Mouse (Mus musculus) lung, postnatal 0 days (tissue): Measurements from ENCODE around the gene Fndc9.

Experiments
- CTCF ChIP-seq: IDR thresholded peaks from 2 replicates; pipeline ENCODE4 v1.5.1; 2016; ENCODE audit warnings: antibody characterized with exemption, mild to moderate bottlenecking
- EP300 ChIP-seq: IDR thresholded peaks from 2 replicates; pipeline ENCODE4 v1.6.1; 2016; ENCODE audit warnings: antibody characterized with exemption, mild to moderate bottlenecking, control low read depth

- TF ChIP-seq EP300 (no peak), CTCF (no peak)
These were observed 5.1 kb upstream of the Fndc9 start for GRCm38 (mm10) chr11:46230184-46230583.
